Mouse (Mus musculus): Measurements from ENCODE around the gene Zrsr2.

Zrsr2 gene

DNA sequence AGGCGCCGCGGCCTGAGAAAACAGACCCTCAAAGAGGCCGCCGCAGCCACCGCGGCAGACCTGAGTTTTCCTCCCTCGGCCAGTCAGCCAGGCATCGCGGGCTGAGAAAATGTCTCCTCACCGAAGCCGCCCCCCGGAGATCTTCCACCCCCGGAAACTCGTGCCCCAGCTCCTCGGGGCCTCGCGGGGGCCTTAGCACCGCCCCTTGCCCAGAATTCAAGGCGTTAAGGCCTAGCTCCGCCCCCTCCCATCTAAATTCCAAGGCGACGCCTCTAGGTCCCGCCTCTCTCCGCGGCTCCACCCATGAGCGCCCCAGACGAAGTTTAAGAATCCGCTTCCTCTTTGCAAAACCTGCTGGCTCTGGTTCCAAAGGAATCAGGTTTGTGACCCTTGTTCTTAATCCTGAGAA, at the start of gene Zrsr2:
Gene Zrsr2 (minus strand): TSS at position 195 of the 409 bp plus-strand sequence.
- CTCF ChIA-PET: no interaction called here

DNA sequence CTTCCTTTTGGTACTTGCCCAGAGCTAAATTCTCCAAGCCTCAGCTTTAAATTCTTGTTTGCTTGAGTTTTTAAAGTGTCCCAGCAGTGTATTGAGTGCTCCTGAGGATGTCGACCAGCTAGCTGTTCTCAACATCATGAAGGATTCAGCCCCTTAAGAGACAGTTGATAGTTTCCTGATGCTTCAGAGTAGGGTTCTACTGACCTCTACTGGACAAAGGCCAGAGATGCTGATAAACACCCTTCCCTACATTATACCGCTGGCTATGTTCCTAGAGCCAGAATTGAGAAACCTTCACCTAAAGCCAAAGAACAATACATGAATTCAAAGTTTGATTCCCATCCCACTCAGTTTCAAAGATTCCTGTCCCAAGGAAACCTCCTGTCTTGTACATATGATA, 46.3 kb upstream of the Zrsr2 start:
- CTCF ChIA-PET: interaction anchor here (0.6 kb wide), 1 partner anchor 248 kb away, joined by 3 read pairs; no protein-coding TSS in a partner anchor

DNA sequence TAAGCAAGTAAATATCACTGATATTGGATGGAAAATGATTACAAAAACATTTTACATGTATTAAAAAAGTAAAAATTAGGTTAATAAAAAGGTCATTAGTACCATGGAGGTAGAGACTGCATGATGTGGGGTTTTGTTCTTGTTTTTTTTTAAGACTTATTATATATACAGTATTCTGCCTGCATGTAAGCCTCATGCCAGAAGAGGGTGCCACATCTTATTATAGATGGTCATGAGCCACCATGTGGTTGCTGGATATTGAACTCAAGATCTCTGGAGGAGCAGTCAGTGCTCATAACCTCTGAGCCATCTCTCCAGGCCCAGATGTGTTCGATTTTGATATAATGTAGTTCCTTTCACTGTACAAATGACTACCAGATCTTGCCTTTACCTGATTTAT, 41.4 kb upstream of the Zrsr2 start:
- CTCF ChIA-PET: no interaction called here

DNA sequence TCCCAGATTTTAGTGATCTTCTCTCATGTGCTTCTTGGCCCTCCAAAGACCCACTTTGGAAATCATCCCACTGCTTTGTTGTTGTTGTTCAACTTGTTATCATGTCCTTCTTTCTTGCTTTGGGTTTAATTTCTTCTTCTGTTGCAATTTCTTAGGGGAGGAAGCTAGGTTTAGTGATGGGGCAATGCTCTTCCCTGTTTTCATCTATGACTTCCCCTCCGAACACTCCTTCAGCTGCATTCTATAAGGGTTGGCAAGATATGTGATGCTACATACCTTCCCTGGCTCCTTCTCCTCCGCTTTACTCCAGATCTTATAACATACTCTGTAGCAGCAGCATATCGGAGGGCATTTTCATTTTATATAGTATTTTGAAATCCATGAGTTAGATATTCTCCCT, 38.3 kb upstream of the Zrsr2 start:
- CTCF ChIA-PET: no interaction called here

DNA sequence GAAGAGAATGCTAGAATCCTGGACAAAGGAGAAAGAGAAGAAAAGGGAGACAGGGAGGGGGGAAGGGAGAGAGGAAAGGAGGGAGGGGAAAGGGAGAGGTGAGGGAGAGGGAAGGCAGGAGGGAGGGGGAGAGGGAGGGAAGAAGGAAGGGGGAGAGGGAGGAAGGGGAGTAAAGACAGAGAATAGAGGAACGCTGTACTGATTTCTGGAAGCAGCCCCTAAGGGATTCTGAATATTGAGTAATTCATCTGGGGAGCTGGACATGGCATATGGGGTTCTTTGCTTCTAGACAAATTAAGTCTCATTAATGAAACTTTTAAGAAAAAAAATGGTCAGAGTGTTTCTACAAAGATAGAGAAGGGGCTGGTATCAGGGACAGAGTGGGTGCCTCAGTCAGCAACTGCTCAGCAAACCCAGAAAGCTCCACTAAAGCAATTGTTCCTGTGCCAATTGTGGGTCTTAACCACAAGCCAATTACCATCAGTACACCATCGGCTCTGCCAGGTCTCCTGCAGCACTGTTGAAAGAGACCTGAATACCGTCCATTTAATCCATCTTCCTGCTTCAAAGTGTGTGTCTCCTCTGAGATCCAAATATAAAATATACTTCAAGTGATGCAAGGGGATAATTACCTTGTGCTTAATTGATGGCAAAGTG, 29.4 kb upstream of the Zrsr2 start:
- CTCF ChIA-PET: interaction anchor here (0.6 kb wide), 1 partner anchor 14 kb away, joined by 4 read pairs; no protein-coding TSS in a partner anchor

DNA sequence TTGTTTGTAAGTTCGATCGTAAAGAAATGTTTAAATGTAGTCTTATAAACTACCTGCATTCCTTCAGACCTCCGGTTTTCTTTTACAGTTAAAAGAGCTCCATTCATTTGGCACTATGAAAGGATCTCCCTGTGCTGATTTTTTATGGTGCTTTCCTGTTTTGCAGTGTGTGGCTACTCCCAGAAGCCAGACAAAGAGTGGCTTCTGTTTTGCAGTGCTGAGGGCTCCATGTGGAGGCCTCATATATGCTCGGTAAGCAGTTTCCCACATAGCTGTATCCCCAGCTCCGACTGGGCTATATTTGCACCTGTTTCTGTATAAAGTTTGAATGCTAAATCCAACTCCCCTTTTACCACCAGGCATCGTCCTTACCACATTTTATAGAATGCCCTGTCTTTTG, 23.7 kb upstream of the Zrsr2 start:
- CTCF ChIA-PET: no interaction called here

DNA sequence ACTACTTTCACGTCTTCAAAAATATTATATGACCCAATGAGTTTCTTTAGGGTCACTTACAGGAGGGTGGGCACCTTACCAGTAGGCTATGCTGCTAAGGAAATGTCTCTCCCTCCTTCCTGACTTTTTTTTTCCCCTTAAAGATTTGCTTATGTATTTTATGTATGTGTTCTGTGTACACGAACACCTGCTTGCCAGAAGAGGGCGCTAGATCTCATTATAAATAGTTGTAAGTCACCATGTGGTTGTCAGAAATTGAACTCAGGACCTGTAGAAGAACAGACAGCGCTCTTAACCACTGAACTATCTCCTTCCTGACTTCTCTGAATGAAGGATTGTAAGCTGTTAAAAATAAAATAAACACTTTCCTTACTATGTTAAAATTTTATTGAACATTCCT, 23.0 kb upstream of the Zrsr2 start:
- CTCF ChIA-PET: no interaction called here

DNA sequence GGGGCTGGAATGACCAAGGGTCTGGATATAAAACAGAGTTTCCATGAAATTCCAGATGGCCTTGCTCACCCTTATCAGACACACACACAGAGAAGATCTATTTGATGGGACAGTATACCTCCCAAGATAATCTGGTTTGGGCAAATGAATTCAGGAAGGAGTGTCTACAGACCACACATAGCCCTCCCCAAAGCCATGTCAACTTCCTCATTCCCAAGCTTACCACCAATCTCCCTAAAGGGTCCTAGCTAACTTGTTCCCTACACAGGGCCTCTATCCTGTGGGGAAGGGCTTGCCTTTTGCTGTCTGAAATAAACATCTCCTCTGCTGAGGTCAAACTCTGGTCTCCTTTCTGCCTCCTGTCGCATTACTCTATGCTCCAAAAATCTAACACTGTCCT, 22.6 kb upstream of the Zrsr2 start:
- CTCF ChIA-PET: no interaction called here

DNA sequence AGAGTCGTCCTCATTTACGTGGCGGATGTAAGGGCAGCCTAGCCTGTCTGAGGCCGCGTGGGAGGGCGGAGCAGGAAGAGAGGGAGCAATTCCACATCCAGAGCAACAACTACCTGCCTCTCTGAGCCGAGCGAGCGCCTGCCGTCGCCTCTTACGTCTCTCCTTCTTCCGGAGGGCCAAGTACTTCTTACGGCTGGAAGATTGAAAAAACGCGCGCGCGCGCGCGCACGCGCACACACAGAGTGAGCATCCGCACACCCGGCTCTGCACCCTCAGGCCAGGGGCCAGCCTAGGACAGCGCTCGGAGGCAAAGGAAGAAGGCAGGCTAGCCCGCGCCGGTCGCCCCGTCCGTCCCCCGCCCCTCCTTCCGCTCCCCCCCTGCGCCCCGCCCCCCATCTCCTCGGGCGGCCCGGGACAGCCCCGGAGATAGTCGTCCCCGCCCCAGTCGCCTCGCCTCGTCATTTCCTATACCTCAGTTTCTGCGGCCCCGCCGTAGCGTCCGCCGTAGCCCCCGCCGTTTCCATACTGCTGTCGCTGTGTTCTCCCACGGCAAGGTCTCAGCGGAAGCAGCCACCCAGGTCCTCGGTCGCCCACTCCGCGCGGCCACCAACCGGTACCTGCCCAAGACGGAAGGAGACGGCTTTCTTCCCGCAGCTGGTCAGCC, 526 bp downstream of the Zrsr2 start:
- CTCF ChIA-PET: no interaction called here

DNA sequence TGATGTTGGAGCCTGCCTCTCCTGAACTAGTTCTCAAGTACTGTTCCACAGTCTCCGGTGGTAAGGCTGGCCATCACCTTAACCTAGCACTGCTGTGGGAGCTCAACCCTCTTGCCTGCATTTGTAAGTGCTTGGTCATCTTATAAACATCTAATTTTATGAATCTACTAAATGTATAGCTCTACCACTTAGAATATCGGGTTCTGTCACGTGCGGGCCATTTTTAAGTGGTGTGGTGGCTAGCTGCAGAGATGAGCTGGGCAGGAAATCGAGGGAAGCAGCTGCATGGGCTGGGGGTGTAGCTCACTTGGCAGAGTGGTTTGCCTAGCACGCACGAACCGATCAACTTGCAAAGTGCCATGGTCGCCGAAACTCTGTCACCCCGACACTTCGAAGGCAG, 1.1 kb downstream of the Zrsr2 start:
- CTCF ChIA-PET: no interaction called here

DNA sequence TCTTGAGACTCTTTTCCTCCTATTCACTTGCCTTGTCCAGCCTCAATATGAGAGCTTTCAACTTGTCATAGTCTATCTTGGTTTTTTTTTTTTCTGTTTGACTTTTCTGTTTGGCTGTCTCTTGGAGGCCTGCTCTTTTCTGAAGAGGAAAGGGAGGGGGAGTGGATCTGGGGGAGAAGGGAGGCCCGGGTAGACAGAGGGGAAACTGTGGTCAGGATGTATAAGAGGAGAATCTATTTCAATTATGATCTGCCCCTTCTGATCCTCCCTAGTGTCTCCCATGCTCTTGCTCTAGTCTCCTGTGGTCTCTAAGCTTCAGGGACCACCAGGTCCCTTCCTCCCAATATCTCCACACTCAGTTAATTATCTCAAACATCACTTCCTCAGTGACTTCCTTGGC, 6.8 kb downstream of the Zrsr2 start:
- CTCF ChIA-PET: no interaction called here

DNA sequence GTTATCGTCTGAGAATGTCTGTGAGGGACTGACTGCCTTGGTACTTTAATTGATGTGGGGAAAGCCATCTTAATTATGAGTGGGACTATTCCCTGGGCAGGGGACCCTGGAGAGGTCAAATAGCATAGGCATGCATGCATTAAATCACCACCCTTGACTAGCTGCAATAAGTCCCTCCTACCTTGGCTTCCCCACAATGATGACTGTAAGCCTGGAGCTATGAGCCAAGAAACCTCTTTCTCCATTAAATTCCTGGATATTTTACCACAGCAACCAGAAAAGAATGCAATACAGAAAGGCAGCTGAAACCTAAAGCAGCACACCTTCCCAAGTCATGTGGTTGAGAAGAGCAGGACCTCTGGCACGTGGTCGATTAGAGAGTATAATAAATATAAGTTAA, 14.1 kb downstream of the Zrsr2 start:
- CTCF ChIA-PET: no interaction called here

DNA sequence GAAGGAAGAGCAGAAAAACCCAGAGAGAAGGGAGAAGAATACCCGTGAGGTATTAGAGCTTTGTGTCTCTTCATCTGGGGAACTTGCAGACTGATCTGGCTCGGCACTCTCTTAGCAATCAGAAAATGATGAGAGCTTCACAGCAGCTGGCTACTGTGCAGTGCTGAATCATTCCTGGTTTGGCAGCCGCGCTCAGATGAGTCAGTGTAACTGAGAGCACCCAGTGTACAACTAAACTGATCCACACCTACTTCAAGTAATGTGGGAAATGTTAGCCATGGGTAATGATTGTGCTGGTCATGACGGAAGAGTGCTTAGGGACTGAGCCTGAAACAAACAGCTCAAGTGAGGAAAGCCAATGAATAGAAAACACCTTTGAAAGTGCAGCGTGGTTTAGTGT, 19.9 kb downstream of the Zrsr2 start:
- CTCF ChIA-PET: no interaction called here

DNA sequence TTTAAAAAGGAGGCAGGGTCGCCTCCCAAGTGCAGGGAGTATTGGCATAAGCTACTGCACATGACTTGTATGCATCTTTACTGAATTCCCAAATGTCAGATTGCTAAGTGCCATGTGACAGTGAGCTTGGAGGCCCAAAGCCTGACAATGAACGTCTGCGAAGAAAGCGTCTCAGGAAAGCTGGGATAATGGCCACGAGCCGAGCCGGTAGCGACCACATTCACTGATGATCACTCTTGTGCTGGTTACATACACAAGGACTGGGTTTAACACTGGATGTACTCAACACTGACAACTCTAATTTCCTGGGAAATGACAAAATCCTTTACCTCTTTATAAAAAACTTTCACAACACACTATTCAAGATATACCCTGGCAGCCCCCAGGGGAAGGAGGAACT, 23.7 kb downstream of the Zrsr2 start:
- CTCF ChIA-PET: no interaction called here

DNA sequence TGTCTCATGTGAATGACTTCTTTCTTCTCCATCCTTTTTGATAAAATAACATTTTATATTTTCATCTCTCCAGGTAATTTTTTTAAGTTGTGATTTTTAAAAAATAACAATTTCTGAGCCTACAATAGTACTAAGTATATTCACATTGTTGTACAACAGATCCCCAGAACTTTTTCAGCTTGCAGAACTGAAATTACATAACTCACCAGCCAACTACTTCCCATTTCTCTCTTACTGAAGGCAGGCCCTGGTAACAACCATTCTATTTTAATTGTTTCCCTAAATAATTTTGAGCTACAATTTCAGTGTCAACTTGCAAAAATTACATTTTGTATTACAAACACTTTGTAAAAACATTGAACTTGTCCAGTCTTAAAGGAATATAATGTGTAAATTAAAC, 28.9 kb downstream of the Zrsr2 start:
- CTCF ChIA-PET: no interaction called here

DNA sequence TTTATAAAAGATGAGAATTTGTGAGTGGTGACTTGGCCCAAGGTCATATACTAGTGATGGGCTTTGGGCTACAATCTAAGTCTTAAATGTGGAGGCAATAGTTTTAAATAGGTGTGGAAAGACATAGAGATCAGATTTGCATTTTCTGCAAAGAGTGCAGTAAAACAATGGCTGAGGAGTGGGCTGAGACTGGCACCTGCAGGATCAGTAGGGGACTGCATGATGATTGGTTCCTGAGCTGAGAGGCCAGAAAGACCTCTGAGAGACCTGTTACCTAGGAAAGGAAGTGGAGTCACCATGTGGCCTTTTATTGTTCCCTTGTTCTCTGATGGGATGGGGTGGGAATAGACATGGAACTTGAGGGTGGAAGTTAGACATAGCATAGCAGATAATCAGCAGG, 45.7 kb downstream of the Zrsr2 start:
- CTCF ChIA-PET: no interaction called here

DNA sequence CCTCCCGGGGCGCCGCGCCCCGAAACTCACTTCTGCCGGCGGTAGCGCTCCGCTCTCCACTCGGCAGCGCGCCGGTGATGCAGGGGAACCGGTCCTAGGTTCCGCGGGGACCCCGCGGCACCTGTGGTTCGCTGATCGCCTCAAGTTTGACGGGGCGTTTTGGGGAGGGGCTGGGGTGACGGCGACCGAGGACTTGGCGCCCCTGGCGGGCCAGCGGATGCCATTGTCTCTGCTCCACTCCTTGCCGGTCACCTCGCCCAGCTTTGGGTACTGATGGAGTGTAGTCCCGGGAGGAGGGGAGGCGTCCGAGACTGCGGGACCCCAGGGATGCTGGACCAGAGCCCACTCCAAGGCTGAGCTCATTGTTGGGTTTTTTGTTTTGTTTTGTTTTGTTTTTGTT, 49.1 kb downstream of the Zrsr2 start:
- CTCF ChIA-PET: interaction anchor here (0.6 kb wide), 1 partner anchor 984 kb away, joined by 3 read pairs; no protein-coding TSS in a partner anchor

DNA sequence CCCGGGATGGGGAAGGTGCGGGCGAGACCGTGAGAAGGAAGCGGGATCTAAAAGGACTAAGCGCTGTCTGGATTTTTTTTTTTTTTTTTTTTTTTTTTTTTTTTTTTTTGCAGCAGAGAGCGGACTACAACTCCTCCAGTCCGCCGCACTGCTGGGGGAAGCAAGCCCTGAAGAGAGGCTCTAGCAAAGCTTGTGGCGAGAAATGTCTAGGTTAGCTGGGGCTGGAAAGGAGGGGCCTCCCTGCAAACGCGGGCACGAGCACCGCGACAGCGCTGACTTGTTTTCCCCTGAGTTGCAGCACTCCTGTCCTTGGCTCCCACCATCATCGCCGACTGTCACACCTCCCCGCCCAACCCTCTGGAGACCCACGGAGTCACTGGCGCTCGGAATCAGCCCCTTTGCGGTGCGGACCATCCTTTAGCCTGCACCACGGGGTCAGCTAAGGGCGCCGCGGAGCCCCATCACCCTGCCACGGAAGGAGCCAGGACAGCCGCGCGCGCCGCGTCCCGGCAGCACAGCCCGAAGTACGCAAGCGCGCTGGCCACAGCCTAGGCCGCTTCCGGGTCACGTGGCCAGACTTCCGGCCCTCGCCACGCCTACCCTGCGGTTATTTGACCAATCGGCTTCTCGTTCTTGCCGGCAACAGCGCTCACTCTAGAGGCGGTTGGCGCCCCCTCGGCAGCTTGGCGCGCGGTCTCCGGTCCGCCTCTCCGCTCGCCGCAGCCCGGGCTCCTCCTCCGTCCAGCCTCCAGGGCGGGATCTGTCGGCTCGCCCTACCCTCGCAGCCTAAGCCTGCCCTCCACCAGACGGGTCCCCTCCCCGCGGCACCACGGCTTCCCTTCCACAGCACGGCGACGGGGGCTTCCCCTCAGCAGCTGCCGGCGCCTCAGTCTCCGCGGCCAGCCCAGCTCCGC, 49.9 kb downstream of the Zrsr2 start, which contains the start of gene Ap1s2:
Gene Ap1s2 (plus strand): TSS at position 681 of the 914 bp plus-strand sequence.
- CTCF ChIA-PET: interaction anchor here (0.6 to 0.7 kb wide), 2 partner anchors 557 to 983 kb away, joined by 3 read pairs; no protein-coding TSS in a partner anchor

DNA sequence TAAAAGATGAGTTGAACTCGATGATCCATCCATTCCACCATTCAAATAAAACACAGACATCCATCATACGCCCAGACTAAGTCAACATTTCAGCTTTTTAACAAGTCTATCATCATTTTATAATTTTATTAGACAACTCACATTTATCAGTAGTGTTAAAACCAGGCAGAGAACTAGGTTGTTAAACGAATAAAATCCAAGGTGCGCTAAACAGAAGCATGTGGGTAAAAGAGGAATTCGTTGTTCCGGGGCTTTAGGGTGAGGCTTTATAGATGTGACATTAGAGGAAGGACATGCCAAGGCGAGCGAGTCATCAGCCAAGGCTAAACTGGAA, 50.5 kb downstream of the Zrsr2 start:
- CTCF ChIA-PET: interaction anchor here (0.7 kb wide), 1 partner anchor 556 kb away, joined by 3 read pairs; no protein-coding TSS in a partner anchor

DNA sequence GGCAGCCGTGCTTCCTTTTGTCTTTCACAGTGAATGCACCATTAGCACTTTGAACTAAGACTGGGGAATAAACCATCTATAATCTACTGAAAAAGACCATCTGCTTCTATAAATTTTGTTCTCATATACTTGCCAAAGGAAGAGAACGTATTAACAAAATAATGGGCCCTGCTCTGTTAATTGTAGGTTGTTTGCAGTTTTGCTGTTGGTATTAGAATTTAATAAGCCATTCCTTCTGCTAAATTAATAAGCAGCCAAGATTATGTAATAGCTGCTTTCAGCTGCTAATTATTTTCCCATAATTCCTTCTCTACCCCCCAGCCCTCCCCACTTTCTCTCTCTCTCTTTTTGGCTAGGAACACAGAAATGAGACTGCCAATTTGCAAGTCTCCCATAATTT, 51.6 kb downstream of the Zrsr2 start:
- CTCF ChIA-PET: no interaction called here

DNA sequence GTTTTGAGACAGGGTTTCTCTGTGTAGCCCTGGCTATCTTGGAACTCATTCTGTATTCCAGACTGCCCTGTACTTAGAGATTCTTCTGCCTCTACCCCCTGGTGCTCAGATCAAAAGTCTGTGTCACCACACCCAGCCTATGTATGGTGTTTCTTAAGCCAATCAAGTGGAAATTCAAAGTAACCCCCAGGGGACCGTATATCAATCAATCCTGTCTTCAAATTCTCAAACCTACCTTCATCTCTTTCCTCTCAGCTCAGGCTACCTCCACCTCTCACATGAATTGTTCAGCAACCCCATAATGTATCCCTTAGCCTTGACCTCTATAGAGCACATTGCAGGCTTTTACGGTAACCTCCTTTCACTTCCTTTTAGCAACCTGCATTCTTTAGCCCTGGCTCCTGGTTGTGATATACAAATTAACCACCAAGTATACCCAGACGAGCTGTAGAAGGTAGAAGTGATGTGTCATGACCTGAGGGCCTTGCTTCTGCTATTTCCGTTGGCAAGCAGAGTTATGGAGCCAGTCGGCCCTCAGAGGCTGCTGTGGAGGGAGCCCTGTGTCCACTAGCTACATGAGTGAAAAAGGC, 58.9 kb downstream of the Zrsr2 start:
- CTCF ChIA-PET: no interaction called here

DNA sequence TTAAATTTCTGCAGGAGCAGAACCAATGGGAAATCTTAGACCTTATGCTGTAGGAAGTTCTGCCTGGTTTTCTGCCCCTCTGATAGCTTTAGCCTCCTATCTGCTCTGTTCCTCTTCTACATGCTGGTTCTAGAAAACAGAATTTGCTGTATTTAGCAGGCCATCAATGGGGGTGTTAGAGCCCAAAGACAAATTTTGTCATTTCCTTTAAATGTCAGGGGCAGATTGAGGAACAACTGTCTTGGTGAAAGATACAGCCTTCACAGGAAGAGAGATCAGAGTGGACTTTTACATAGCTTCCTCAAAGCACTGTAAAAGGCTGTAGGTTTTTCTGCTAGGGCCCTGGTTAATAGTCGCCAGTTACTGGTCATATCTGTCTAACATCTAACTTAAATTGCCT, 61.1 kb downstream of the Zrsr2 start:
- CTCF ChIA-PET: no interaction called here
